24 mouse cellular contexts compared by ENCODE assay signal in genomic region chr6:52565210-52565609, GRCm38 (mm10).
"Had no signal": no experiment of that assay in that cellular context is flagged by ENCODE, and none has a peak within 500 bp of the region (broad histone marks: within the 10 kb centered on the region; RNA-seq: fewer than 3 reads in every experiment).

No protein-coding gene starts in this region.

- H3K27me3 ChIP-seq: heart, embryonic 12.5 days; intestine, embryonic 15.5 days; limb, embryonic 15.5 days had no signal

- H3K4me1 ChIP-seq: heart, embryonic 10.5 days; limb, embryonic 13.5 days; limb, embryonic 15.5 days had no signal

- H3K9me3 ChIP-seq: heart, embryonic 10.5 days; heart, embryonic 12.5 days; hindbrain, embryonic 10.5 days; hindbrain, embryonic 12.5 days; intestine, embryonic 15.5 days; limb, embryonic 13.5 days; limb, embryonic 15.5 days had no signal

- H3K27ac ChIP-seq: heart, adult 2 months; heart, embryonic 10.5 days; hindbrain, embryonic 12.5 days; hindbrain, embryonic 14.5 days; intestine, embryonic 15.5 days; limb, embryonic 13.5 days; limb, embryonic 15.5 days had no signal

- ATAC-seq: forebrain, postnatal 0 days; hindbrain, embryonic 16.5 days; inflammation-experienced regulatory T-cells, adult 6 months; intestine, embryonic 15.5 days; intestine, postnatal 0 days had no signal

- H3K36me3 ChIP-seq: heart, embryonic 12.5 days; hindbrain, embryonic 10.5 days; hindbrain, embryonic 12.5 days; intestine, embryonic 15.5 days; limb, embryonic 13.5 days; limb, embryonic 15.5 days had no signal

- H3K9ac ChIP-seq: forebrain, postnatal 0 days; heart, embryonic 12.5 days; hindbrain, embryonic 12.5 days; hindbrain, embryonic 14.5 days; intestine, embryonic 15.5 days; limb, embryonic 13.5 days; limb, embryonic 15.5 days had no signal

- H3K4me2 ChIP-seq: heart, embryonic 12.5 days; hindbrain, embryonic 12.5 days; hindbrain, embryonic 14.5 days; intestine, embryonic 15.5 days; limb, embryonic 13.5 days; limb, embryonic 15.5 days had no signal

- H3K4me3 ChIP-seq: heart, adult 2 months; heart, embryonic 10.5 days; heart, embryonic 12.5 days; hindbrain, embryonic 10.5 days; hindbrain, embryonic 12.5 days; intestine, embryonic 15.5 days; limb, embryonic 13.5 days; limb, embryonic 15.5 days had no signal

- DNase-seq: forebrain, postnatal 0 days; gastrocnemius, postnatal 14 days; gastrocnemius, postnatal 36 days; heart, adult 2 months; heart, postnatal 10 days; heart, postnatal 4 days; kidney, adult 18-20 months; kidney, adult 8-10 months; kidney, postnatal 10 days; kidney, postnatal 36 days; layer of hippocampus, adult 9-11 months; layer of hippocampus, postnatal 36 days; left cerebral cortex, postnatal 4 days had no signal
